Mouse (Mus musculus): ENCODE data around the gene Dpf3. TPM values are rescaled to one million over a fixed set of nuclear protein-coding genes. Genes with fewer than 3 reads are reported as not detected.

Dpf3 gene
- polyA plus RNA-seq, 1 experiment from 2014 or later = 8.6 TPM

DNA sequence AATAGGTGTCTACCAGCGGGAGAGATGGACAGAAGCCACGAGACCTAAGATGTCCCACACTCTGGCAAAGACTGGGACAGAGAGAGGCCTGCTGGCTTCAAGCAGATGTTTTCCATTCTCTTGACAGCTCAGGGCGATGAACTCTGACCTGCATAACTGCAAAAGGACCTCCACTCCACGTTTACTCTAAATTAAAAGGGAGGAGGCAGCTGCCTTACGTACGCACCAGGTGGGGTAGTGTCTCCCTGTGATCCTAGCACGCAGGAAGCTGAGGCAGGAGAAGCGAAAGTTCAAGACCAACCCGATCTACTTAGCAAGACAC lies 8.4 kb upstream of the Dpf3 start:
- H3K4me2 ChIP-seq (replicated peaks) = no peak overlapping the region
- H3K27me3 ChIP-seq (replicated peaks) = no peaks in the 10 kb centered on the region
- no peaks in the 10 kb centered on the region for H3K4me1 ChIP-seq (replicated peaks)
- ATAC-seq = no peak
- no peak overlapping the region for H3K9ac ChIP-seq
- H3K27ac ChIP-seq = no peak overlapping the region
- H3K36me3 ChIP-seq = no peaks in the 10 kb centered on the region
- 56% methylated on average over 9 of the region's 9 CpGs for WGBS
- no peaks in the 10 kb centered on the region for H3K9me3 ChIP-seq
- no peak overlapping the region for H3K4me3 ChIP-seq (replicated peaks)

DNA sequence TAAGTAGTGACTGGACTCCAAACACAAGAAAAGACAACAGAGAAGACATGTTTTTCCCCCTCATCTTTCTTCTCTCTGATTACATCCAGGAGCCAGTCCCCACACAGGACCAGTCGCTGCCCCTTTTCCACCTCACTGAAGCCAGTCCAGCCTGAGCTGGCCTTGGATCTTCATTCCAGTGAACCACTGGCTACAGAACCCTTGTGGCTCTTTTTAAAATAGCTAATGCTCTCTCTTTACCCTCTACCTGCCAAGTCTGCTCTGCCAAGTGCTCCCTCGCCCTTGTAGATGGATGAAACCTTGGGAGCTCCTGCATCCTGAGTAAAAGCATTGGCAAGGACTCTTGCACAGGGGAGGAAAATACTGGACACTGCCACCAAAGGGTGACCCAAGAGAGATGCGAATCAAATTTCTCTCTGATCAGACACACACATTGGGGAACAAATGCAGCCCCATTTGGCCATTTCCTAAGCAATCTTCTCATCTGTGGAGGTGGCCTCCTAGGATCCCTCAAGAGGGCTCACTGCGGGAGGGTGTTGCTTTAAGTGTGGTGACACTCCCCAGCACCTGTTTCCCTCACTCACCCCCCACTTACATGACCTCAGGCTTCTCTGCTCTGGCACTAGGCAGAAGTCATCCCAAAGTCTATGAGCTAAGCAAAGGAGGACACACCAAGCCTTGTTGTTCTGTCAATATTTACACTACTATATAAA lies 7.9 kb upstream of the Dpf3 start:
- H3K36me3 ChIP-seq = no peaks in the 10 kb centered on the region
- no peaks in the 10 kb centered on the region for H3K27me3 ChIP-seq (replicated peaks)
- no peak overlapping the region for H3K4me3 ChIP-seq (replicated peaks)
- WGBS = 65% methylated on average over 4 of the region's 4 CpGs
- no peak overlapping the region for H3K4me2 ChIP-seq (replicated peaks)
- no peaks in the 10 kb centered on the region for H3K9me3 ChIP-seq
- no peaks in the 10 kb centered on the region for H3K4me1 ChIP-seq (replicated peaks)
- no peak for ATAC-seq
- no peak overlapping the region for H3K27ac ChIP-seq
- H3K9ac ChIP-seq = no peak overlapping the region

- ATAC-seq = no peak
- 85% methylated on average over 9 of the region's 9 CpGs for WGBS
- Histone ChIP-seq H3K4me3 (replicated peaks) (no peak overlapping the region), H3K4me1 (replicated peaks) (no peaks in the 10 kb centered on the region), H3K9ac (no peak overlapping the region), H3K9me3 (no peaks in the 10 kb centered on the region), H3K27me3 (replicated peaks) (no peaks in the 10 kb centered on the region), H3K36me3 (no peaks in the 10 kb centered on the region), H3K27ac (no peak overlapping the region), H3K4me2 (replicated peaks) (no peak overlapping the region)
Observed at GRCm38 (mm10) chr12:83494196-83494595, 6.7 kb upstream of the Dpf3 start.

DNA sequence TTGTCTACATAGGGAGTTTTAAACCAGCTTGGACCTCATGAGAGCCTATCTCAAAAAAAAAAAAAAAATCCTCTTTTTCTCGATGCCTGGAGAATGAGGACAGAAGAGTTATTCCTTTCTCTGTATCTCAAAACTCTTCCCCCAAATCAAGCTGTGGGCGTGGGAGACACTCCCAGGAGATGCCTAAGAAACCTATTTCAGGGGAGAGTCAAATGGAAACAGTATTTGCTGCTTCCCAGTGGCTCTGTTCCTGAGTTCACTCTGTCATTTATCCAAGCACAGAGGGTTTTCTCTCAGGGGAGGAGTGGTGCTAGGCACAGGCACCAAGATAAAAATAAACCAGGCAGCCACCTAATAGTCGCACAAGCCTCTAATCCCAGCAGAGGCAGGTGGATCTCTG lies 5.3 kb upstream of the Dpf3 start:
- no peaks in the 10 kb centered on the region for H3K9me3 ChIP-seq
- WGBS = 75% methylated on average over 3 of the region's 3 CpGs
- peaks cover 4% of the 10 kb centered on the region; the same call in 1 of the 2 replicates for H3K4me1 ChIP-seq (replicated peaks)
- H3K36me3 ChIP-seq = no peaks in the 10 kb centered on the region
- H3K4me2 ChIP-seq (replicated peaks) = no peak overlapping the region
- no peak overlapping the region for H3K27ac ChIP-seq
- H3K9ac ChIP-seq = no peak overlapping the region
- no peaks in the 10 kb centered on the region for H3K27me3 ChIP-seq (replicated peaks)
- no peak for ATAC-seq
- no peak overlapping the region for H3K4me3 ChIP-seq (replicated peaks)

- H3K27ac ChIP-seq = no peak overlapping the region
- WGBS = 65% methylated on average over 1 of the region's 1 CpGs
- no peak overlapping the region for H3K4me3 ChIP-seq (replicated peaks)
- H3K9me3 ChIP-seq = no peaks in the 10 kb centered on the region
- peaks cover 4% of the 10 kb centered on the region; the same call in 1 of the 2 replicates for H3K4me1 ChIP-seq (replicated peaks)
- ATAC-seq = no peak
- H3K36me3 ChIP-seq = no peaks in the 10 kb centered on the region
- H3K27me3 ChIP-seq (replicated peaks) = no peaks in the 10 kb centered on the region
- no peak overlapping the region for H3K4me2 ChIP-seq (replicated peaks)
- H3K9ac ChIP-seq = no peak overlapping the region
Observed at GRCm38 (mm10) chr12:83491609-83492008, 4.1 kb upstream of the Dpf3 start.

DNA sequence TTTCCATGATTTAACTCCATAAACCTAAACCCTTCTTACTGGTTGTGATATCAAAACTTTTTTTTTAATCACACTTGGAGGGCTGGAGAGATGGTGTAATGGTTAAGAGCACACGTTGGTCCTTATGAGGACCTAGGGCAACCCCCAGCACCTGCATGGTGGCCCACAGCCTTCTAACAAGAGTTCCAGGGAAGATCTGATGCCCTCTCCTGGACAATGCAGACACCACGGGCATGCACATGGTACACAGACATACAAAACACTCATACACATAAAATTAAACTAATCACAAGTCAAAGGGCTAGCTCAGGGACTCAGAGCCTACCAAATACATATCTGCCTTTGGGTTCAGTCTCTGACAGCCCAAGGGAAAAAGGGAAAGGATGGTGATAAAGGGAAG lies 2.2 kb upstream of the Dpf3 start:
- Histone ChIP-seq H3K27me3 (replicated peaks) (no peaks in the 10 kb centered on the region), H3K9me3 (no peaks in the 10 kb centered on the region), H3K27ac (no peak overlapping the region), H3K4me1 (replicated peaks) (peaks cover 17% of the 10 kb centered on the region), H3K4me3 (replicated peaks) (no peak overlapping the region), H3K4me2 (replicated peaks) (no peak overlapping the region), H3K36me3 (no peaks in the 10 kb centered on the region), H3K9ac (no peak overlapping the region)
- 36% methylated on average over 2 of the region's 2 CpGs for WGBS
- ATAC-seq = no peak

DNA sequence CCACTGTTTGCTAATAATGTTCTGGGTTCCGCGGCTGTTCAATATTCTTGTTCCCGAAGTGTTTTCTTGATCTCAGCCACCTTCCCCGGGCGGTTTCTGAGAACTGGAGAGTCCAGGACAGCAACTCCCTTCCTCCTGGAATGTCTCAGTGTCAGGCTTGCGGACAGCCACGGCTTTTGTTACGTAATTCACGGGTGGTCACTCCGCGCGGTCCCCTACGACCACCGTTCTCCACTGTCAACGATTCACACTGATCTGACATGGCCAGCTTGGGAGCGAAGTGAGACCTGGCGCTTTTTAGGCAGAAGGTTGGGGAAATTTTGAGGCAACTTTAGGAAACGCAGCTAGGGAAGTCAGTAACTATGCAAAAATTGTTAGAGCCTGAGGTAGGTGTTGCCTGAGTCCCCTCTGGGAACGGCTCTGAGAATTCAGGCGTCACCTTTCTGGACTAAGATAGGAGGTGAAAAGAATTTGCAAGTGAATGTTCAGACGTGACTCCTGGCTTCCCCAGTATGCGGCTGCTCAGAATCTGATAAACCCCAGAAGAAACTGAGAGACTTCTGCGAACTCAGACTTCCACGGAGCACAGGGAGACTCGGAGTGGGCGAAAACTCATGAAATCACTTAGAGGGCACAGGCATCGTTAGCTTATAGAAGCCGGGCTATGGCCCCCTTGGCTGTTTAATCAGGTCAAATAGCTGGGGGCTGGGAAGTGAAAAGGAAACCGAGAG lies 860 bp upstream of the Dpf3 start:
- under 1% methylated on average over 29 of the region's 29 CpGs for WGBS
- Histone ChIP-seq H3K27me3 (replicated peaks) (no peaks in the 10 kb centered on the region), H3K4me2 (replicated peaks) (peak overlapping the region; percentile 99), H3K4me1 (replicated peaks) (peaks cover 19% of the 10 kb centered on the region), H3K4me3 (replicated peaks) (peak overlapping the region; percentile 69), H3K27ac (peak overlapping the region; percentile 2; the same call in 1 of the 2 replicates), H3K9ac (peak overlapping the region; percentile 29), H3K36me3 (no peaks in the 10 kb centered on the region), H3K9me3 (no peaks in the 10 kb centered on the region)
- peak; percentile 40 for ATAC-seq

DNA sequence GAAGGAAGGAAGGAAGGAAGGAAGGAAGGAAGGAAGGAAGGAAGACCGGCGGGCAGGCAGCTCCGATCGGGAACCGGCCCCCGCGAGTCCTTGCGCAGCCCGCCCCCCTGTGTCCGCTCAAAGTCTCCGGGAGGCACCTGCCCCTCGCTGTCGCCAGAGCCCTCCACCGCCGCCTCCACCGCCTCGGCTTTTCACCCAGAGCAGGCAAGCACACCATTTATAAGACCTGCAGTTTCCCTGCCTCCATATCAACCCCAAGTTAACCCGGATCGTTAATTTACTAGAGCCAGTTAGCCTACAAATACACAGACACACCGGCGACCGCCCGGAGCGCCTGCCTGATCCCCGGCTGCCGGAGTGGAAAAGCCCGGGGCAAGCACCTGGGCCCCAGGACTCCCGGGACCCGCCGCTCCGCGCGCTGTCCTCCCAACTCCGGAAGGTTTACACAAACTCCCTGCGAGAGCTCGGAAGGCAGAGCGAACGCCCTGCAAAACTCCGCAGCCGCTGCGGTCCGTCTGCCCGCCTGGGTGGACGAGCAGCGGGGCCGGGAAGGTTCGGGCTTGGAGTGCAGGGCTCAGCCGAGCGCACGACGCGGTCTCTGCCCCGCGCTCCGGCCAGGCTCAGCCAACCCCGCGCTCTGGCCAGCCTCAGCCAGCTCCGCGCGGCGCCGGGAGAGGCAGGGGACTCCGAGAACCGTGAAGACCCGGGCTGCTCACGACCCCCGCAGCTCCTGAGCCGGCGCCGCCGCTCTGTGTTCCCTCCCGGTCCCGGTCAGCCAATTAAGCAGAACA lies 650 bp downstream of the Dpf3 start:
- Histone ChIP-seq H3K27me3 (replicated peaks) (no peaks in the 10 kb centered on the region), H3K9me3 (no peaks in the 10 kb centered on the region), H3K27ac (peak overlapping the region; percentile 76), H3K4me3 (replicated peaks) (peak overlapping the region; percentile 69), H3K4me1 (replicated peaks) (peaks cover 19% of the 10 kb centered on the region), H3K36me3 (no peaks in the 10 kb centered on the region), H3K9ac (peak overlapping the region; percentile 67), H3K4me2 (replicated peaks) (peak overlapping the region; percentile 99)
- WGBS = under 1% methylated on average over 67 of the region's 73 CpGs
- ATAC-seq = peak; percentile 69

DNA sequence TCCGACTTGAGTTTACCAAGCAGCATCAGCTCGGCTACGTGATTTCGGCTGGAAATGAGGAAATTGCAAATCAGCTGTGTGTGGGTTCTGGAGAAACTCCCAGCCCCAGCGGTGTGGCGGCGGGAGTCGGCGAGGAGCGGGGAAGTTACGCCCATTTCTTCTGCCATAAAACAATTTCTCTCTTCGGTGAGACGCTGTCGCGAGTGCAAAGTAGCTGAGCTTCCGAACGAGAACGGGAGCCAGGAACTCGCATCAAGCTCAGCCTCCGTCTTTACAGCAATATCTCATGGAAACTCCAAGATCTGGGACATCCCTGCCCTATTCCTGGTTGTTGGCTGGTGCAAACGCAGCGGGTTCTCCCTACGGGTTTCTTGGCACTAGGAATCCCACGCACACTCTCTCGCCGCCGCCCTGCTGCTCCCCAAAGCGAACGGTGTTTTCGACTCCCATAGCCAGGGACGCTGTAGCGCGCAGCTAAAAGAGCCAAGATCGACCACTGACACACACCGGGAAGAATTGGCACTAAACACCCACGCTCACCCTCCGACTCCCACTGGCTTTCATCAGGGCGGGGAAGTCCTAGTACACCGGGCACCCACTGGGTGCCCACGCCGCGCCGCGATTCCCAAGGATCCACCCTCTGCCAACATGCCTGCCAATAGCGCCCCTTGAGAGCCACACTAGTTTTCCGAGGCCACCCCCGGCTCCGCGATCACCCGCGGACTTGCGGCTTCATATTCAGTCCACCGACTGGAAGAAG lies 1.4 kb downstream of the Dpf3 start:
- under 1% methylated on average over 53 of the region's 53 CpGs for WGBS
- H3K9ac ChIP-seq = peak overlapping the region; percentile 67
- no peaks in the 10 kb centered on the region for H3K36me3 ChIP-seq
- peak overlapping the region; percentile 99 for H3K4me2 ChIP-seq (replicated peaks)
- ATAC-seq = no peak
- H3K9me3 ChIP-seq = no peaks in the 10 kb centered on the region
- H3K27ac ChIP-seq = peak overlapping the region; percentile 76; the same call in 1 of the 2 replicates
- peaks cover 19% of the 10 kb centered on the region for H3K4me1 ChIP-seq (replicated peaks)
- H3K4me3 ChIP-seq (replicated peaks) = peak overlapping the region; percentile 69
- H3K27me3 ChIP-seq (replicated peaks) = no peaks in the 10 kb centered on the region

DNA sequence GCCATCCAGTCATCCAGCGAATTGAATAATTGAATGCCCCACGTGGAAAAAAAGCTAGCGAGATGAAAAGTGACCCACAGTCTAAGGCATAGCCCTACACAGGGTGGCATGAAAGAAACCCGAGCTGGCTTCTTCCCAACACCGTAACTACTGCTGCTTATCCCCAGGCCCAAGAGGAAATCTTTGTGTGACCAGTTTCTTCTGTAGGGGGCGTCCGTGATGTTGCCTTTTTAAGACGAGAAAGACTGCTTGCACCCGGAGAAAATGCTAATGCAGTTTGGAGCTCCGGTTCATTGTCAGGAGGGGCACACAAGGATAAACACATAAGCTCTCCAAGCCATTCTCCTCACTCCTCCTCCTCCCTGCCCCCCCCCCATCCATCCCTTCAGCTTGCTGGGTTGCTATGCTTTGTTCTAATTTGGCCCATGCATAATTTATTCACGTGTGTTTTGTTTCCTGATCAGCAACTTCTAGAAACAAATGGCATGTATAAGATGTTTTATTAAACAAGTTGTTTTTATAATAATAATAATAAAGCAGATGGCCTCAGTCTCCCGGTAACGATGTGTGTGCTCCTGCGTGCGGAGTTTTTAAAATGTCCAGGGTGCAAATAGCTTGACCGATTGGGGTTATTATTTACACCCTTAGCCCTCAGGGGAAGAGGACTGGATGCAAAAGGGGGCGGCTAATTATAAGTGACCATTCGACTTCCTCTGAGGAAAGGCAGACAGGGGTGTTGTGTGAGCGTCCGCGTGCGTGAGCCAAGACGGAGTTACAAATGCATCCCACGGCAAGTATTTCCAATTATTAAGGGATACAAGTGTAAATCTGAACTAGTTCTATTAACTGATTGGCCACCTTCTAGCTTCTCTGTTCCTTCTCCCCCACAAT lies 2.4 kb downstream of the Dpf3 start:
- Histone ChIP-seq H3K27ac (no peak overlapping the region), H3K4me3 (replicated peaks) (peak overlapping the region; percentile 69), H3K9me3 (no peaks in the 10 kb centered on the region), H3K9ac (peak overlapping the region; percentile 67; the same call in 1 of the 2 replicates), H3K4me1 (replicated peaks) (peaks cover 19% of the 10 kb centered on the region), H3K36me3 (no peaks in the 10 kb centered on the region), H3K27me3 (replicated peaks) (no peaks in the 10 kb centered on the region), H3K4me2 (replicated peaks) (peak overlapping the region; percentile 99)
- 8% methylated on average over 24 of the region's 24 CpGs for WGBS
- ATAC-seq = no peak

- 46% methylated on average over 5 of the region's 5 CpGs for WGBS
- H3K4me1 ChIP-seq (replicated peaks) = peaks cover 17% of the 10 kb centered on the region
- no peak overlapping the region for H3K9ac ChIP-seq
- no peak overlapping the region for H3K4me2 ChIP-seq (replicated peaks)
- H3K9me3 ChIP-seq = no peaks in the 10 kb centered on the region
- no peak for ATAC-seq
- no peak overlapping the region for H3K4me3 ChIP-seq (replicated peaks)
- H3K36me3 ChIP-seq = no peaks in the 10 kb centered on the region
- no peaks in the 10 kb centered on the region for H3K27me3 ChIP-seq (replicated peaks)
- H3K27ac ChIP-seq = no peak overlapping the region
Observed at GRCm38 (mm10) chr12:83483653-83484052, 3.9 kb downstream of the Dpf3 start.
